ENCODE assay signal across 8 mouse cellular contexts in genomic region chr3:110143206-110144061, GRCm38 (mm10). TPM values are rescaled to one million over a fixed set of nuclear protein-coding genes. Genes with fewer than 3 reads are reported as not detected.
A peak's percentile ranks its signal among the peaks of the same experiment; 100 is the strongest.
DNase-seq lines count a peak whose midpoint lies in the region; ATAC-seq and TF ChIP-seq lines count a peak whose summit lies in the region.

Gene Ntng1 (minus strand): TSS chr3:110144011.

- peak; percentile 73 for DNase-seq in lung, embryonic 14.5 days
- DNase-seq in lung, postnatal 25 days (ENCODE audit: low spot score) = no peak
- DNase-seq in cerebellum, adult 11 months = peak; percentile 22
- no peak for DNase-seq in liver, embryonic 13.5 days
- DNase-seq in retina, postnatal 1 day = peak; percentile 72

- TF ChIP-seq CTCF in lung, embryonic 14.5 days (IDR thresholded peaks at IDR 0.05; ENCODE audit: low read depth) = no peak

- peak within 1 kb of the TSS; percentile 57 for H3K9ac ChIP-seq in lung, embryonic 14.5 days
- H3K9ac ChIP-seq in forebrain, embryonic 15.5 days (replicated peaks) = peak within 1 kb of the TSS; percentile 61
- peak within 1 kb of the TSS; percentile 55 for H3K9ac ChIP-seq in intestine, embryonic 16.5 days (ENCODE audit: low read depth, low read length)
- H3K9ac ChIP-seq in liver, embryonic 13.5 days = no peak within 1 kb of the TSS

- peak within 1 kb of the TSS; percentile 99 for H3K4me2 ChIP-seq in lung, embryonic 14.5 days
- peak within 1 kb of the TSS; percentile 99 for H3K4me2 ChIP-seq in forebrain, embryonic 15.5 days (replicated peaks)
- peak within 1 kb of the TSS; percentile 100 for H3K4me2 ChIP-seq in intestine, embryonic 16.5 days (ENCODE audit: low read depth, low read length)
- H3K4me2 ChIP-seq in liver, embryonic 13.5 days = peak within 1 kb of the TSS; percentile 68

- H3K4me1 ChIP-seq in lung, embryonic 14.5 days (ENCODE audit: insufficient read depth) = no peaks in the 10 kb centered on the region
- H3K4me1 ChIP-seq in forebrain, embryonic 15.5 days = peaks cover 10% of the 10 kb centered on the region; the same call in 1 of the 2 replicates
- peaks cover 8% of the 10 kb centered on the region; the same call in 1 of the 2 replicates for H3K4me1 ChIP-seq in intestine, embryonic 16.5 days (ENCODE audit: control insufficient read depth, insufficient read depth, low read length)
- H3K4me1 ChIP-seq in liver, embryonic 13.5 days (replicated peaks) = 0 out of 2 replicates have a peak, but pooled peaks cover 8% of the 10 kb centered on the region

- ATAC-seq in lung, embryonic 14.5 days (ENCODE audit: insufficient read depth) = peak; percentile 81
- ATAC-seq in forebrain, embryonic 15.5 days (replicated peaks) = peak; percentile 41
- ATAC-seq in intestine, embryonic 16.5 days = peak; percentile 73
- ATAC-seq in liver, embryonic 13.5 days (ENCODE audit: low read depth) = no peak
- ATAC-seq in erythroid progenitor cell, adult 5-6 weeks (replicated peaks; ENCODE audit: low FRiP score, poor library complexity, severe bottlenecking) = no peak

- no peak within 1 kb of the TSS for H3K27ac ChIP-seq in lung, embryonic 14.5 days (ENCODE audit: low read depth)
- H3K27ac ChIP-seq in forebrain, embryonic 15.5 days (replicated peaks) = peak within 1 kb of the TSS; percentile 42
- H3K27ac ChIP-seq in intestine, embryonic 16.5 days (ENCODE audit: low read length) = no peak within 1 kb of the TSS
- H3K27ac ChIP-seq in liver, embryonic 13.5 days = no peak within 1 kb of the TSS

- H3K9me3 ChIP-seq in lung, embryonic 14.5 days (ENCODE audit: low read depth, low read length) = no peaks in the 10 kb centered on the region
- no peaks in the 10 kb centered on the region for H3K9me3 ChIP-seq in forebrain, embryonic 15.5 days
- no peaks in the 10 kb centered on the region for H3K9me3 ChIP-seq in intestine, embryonic 16.5 days (ENCODE audit: control insufficient read depth, low read length)
- no peaks in the 10 kb centered on the region for H3K9me3 ChIP-seq in liver, embryonic 13.5 days (replicated peaks)

- under 1% methylated on average over 52 of the region's 52 CpGs for WGBS in lung, embryonic 14.5 days
- WGBS in forebrain, embryonic 15.5 days = under 1% methylated on average over 52 of the region's 52 CpGs
- under 1% methylated on average over 52 of the region's 52 CpGs for WGBS in intestine, embryonic 16.5 days
- WGBS in liver, embryonic 13.5 days (ENCODE audit: insufficient replicate concordance) = 1% methylated on average over 52 of the region's 52 CpGs

- no peaks in the 10 kb centered on the region for H3K36me3 ChIP-seq in lung, embryonic 14.5 days (ENCODE audit: insufficient read depth)
- no peaks in the 10 kb centered on the region for H3K36me3 ChIP-seq in forebrain, embryonic 15.5 days
- H3K36me3 ChIP-seq in intestine, embryonic 16.5 days (ENCODE audit: control insufficient read depth, insufficient read depth, low read length) = no peaks in the 10 kb centered on the region
- no peaks in the 10 kb centered on the region for H3K36me3 ChIP-seq in liver, embryonic 13.5 days

- peaks cover 13% of the 10 kb centered on the region for H3K27me3 ChIP-seq in lung, embryonic 14.5 days (ENCODE audit: insufficient read depth, low read length)
- no peaks in the 10 kb centered on the region for H3K27me3 ChIP-seq in forebrain, embryonic 15.5 days
- H3K27me3 ChIP-seq in intestine, embryonic 16.5 days (replicated peaks; ENCODE audit: control insufficient read depth, insufficient read depth, low read length) = peaks cover 4% of the 10 kb centered on the region; the same call in 1 of the 2 replicates
- H3K27me3 ChIP-seq in liver, embryonic 13.5 days = peaks cover 48% of the 10 kb centered on the region

- peak within 1 kb of the TSS; percentile 54 for H3K4me3 ChIP-seq in lung, embryonic 14.5 days (ENCODE audit: low read depth, low read length)
- peak within 1 kb of the TSS; percentile 58 for H3K4me3 ChIP-seq in forebrain, embryonic 15.5 days
- H3K4me3 ChIP-seq in intestine, embryonic 16.5 days (ENCODE audit: low read length) = peak within 1 kb of the TSS; percentile 66
- H3K4me3 ChIP-seq in liver, embryonic 13.5 days (replicated peaks) = peak within 1 kb of the TSS; percentile 50

RNA-seq across cellular contexts. Expression of gene Ntng1, which starts in this region (rescaled TPM):
- 3.3 and 4.1 TPM in 2 replicates for polyA plus RNA-seq in lung, embryonic 14.5 days (2014; fragmentation: Nextera tagmentation; extraction: Ambion mirVana)
- 11.4 and 16.6 TPM in 2 replicates for polyA plus RNA-seq in forebrain, embryonic 15.5 days (2015; fragmentation: Nextera tagmentation; extraction: Ambion mirVana)
- 2.3 and 3.0 TPM in 2 replicates for polyA plus RNA-seq in intestine, embryonic 16.5 days (2015; fragmentation: Nextera tagmentation; extraction: Ambion mirVana)
- polyA plus RNA-seq in liver, embryonic 13.5 days (2015; fragmentation: Nextera tagmentation; extraction: Ambion mirVana) = 0.17 and 0.39 TPM in 2 replicates
- not detected in 2 replicates for total RNA-seq in erythroid progenitor cell, adult 5-6 weeks (2015; ENCODE audit: low replicate concordance)
- total RNA-seq in erythroid progenitor cell, adult 5-6 weeks (2017; ENCODE audit: low replicate concordance) = not detected in 2 replicates

Comparison
In these comparisons a context has a peak if more than half of its experiments do, and no peak if none do; other contexts are left out.
1. DNase-seq: peak in lung, embryonic 14.5 days (single experiment), cerebellum, adult 11 months (single experiment) and retina, postnatal 1 day (single experiment); none in lung, postnatal 25 days (single experiment) and liver, embryonic 13.5 days (single experiment).
2. ATAC-seq: peak in lung, embryonic 14.5 days (single experiment), forebrain, embryonic 15.5 days (single experiment) and intestine, embryonic 16.5 days (single experiment); none in liver, embryonic 13.5 days (single experiment) and erythroid progenitor cell, adult 5-6 weeks (single experiment).
3. Peak in every context shown above with its lines, with median percentiles within 50 percentile points of each other: H3K4me2 ChIP-seq and H3K4me3 ChIP-seq.